Mouse (Mus musculus) MEL (cell line): ENCODE results near the gene Cd163. TPM values are rescaled to one million over a fixed set of nuclear protein-coding genes. Genes with fewer than 3 reads are reported as not detected.

Experiments used
- DNase-seq: peaks from one replicate; pipeline ENCODE4 v3.0.0; 2011; ENCODE audit warnings: low read depth, low spot score
- H3K27ac ChIP-seq: 2 replicates; pipeline ENCODE4 v1.5.1; 2012; ENCODE audit warnings: low read depth, mild to moderate bottlenecking, control low read depth, low read length, moderate library complexity; ENCODE audit not compliant: control insufficient read depth
- H3K27me3 ChIP-seq, 2 experiments: fragments of 150-350 bp in 1 of 2; sonication (generic) in 1 of 2; 2 replicates each; pipeline ENCODE4 v1.6.1; 2012; ENCODE audit warnings: low read length in 2 of 2, mild to moderate bottlenecking in 2 of 2, improper control_type of control experiment in 1 of 2, moderate library complexity in 1 of 2; ENCODE audit not compliant: insufficient read depth in 2 of 2, control insufficient read depth in 1 of 2
- H3K36me3 ChIP-seq, 2 experiments: 2 replicates each; pipeline ENCODE4 v1.6.1; 2012 to 2014; ENCODE audit warnings: low read length in 2 of 2, improper control_type of control experiment in 1 of 2, inconsistent platforms in 1 of 2, mild to moderate bottlenecking in 1 of 2; ENCODE audit not compliant: insufficient read depth in 2 of 2, control insufficient read depth in 1 of 2
- H3K4me1 ChIP-seq, 2 experiments: fragments of 150-350 bp in 1 of 2; sonication (generic) in 1 of 2; 2 replicates each; pipeline ENCODE4 v1.6.1; 2012; ENCODE audit warnings: low read length in 2 of 2, improper control_type of control experiment in 1 of 2, mild to moderate bottlenecking in 1 of 2; ENCODE audit not compliant: insufficient read depth in 2 of 2, control insufficient read depth in 1 of 2
- H3K4me3 ChIP-seq, 2 experiments: fragments of 150-350 bp in 1 of 2; sonication (generic) in 1 of 2; 2 replicates each; pipeline ENCODE4 v1.5.1; 2012; ENCODE audit warnings: low read depth in 2 of 2, low read length in 2 of 2, mild to moderate bottlenecking in 2 of 2, moderate library complexity in 2 of 2, control low read depth in 1 of 2, improper control_type of control experiment in 1 of 2; ENCODE audit not compliant: control insufficient read depth in 1 of 2, insufficient read depth in 1 of 2
- H3K79me2 ChIP-seq: 2 replicates; pipeline ENCODE4 v1.6.1; 2012; ENCODE audit warnings: mild to moderate bottlenecking, low read length, moderate library complexity; ENCODE audit not compliant: control insufficient read depth, poor library complexity, insufficient read depth
- H3K9ac ChIP-seq: 2 replicates; pipeline ENCODE4 v1.6.1; 2012; ENCODE audit warnings: low read depth, mild to moderate bottlenecking, control low read depth, low read length, moderate library complexity; ENCODE audit not compliant: control insufficient read depth, poor library complexity, severe bottlenecking
- H3K9me3 ChIP-seq: fragments of 150-350 bp; sonication (generic); replicated peaks from 2 replicates; pipeline ENCODE4 v1.6.1; 2012; ENCODE audit warnings: mild to moderate bottlenecking, low read length, improper control_type of control experiment, moderate library complexity; ENCODE audit not compliant: insufficient read depth
- CTCF ChIP-seq, 3 experiments: IDR thresholded peaks in 2 of 3; conservative IDR thresholded peaks in 1 of 3; 2 replicates each; pipeline ENCODE4 v1.5.1; 2011 to 2012; ENCODE audit warnings: low read length in 3 of 3, low read depth in 2 of 3, mild to moderate bottlenecking in 2 of 3, improper control_type of control experiment in 1 of 3, inconsistent platforms in 1 of 3, mixed read lengths in 1 of 3, moderate library complexity in 1 of 3; ENCODE audit not compliant: control insufficient read depth in 1 of 3, insufficient read depth in 1 of 3, poor library complexity in 1 of 3, severe bottlenecking in 1 of 3
- E2F4 ChIP-seq: IDR thresholded peaks from 2 replicates; pipeline ENCODE4 v1.6.1; 2011; ENCODE audit warnings: low read depth, low read length, improper control_type of control experiment, borderline replicate concordance
- ETS1 ChIP-seq: IDR thresholded peaks from 2 replicates; pipeline ENCODE4 v1.6.1; 2012; ENCODE audit warnings: low read depth, mild to moderate bottlenecking, inconsistent platforms, low read length, improper control_type of control experiment, moderate library complexity
- GATA1 ChIP-seq: IDR thresholded peaks from 2 replicates; pipeline ENCODE4 v1.6.1; 2011; ENCODE audit warnings: low read depth, low read length, improper control_type of control experiment
- KAT2A ChIP-seq: conservative IDR thresholded peaks from 2 replicates; pipeline ENCODE4 v1.6.1; 2012; ENCODE audit warnings: low read depth, low read length, improper control_type of control experiment, inconsistent platforms
- MAX ChIP-seq: IDR thresholded peaks from 2 replicates; pipeline ENCODE4 v1.6.1; 2011; ENCODE audit warnings: low read length, improper control_type of control experiment
- MEF2A ChIP-seq: IDR thresholded peaks from 2 replicates; pipeline ENCODE4 v1.6.1; 2014; ENCODE audit warnings: low read depth, mild to moderate bottlenecking, inconsistent platforms, low read length, improper control_type of control experiment; ENCODE audit not compliant: poor library complexity, insufficient replicate concordance, severe bottlenecking; ENCODE audit errors: extremely low read depth
- MXI1 ChIP-seq: IDR thresholded peaks from 2 replicates; pipeline ENCODE4 v1.6.1; 2011; ENCODE audit warnings: mild to moderate bottlenecking, low read depth, low read length, improper control_type of control experiment
- MYB ChIP-seq: IDR thresholded peaks from 2 replicates; pipeline ENCODE4 v1.6.1; 2011; ENCODE audit warnings: mild to moderate bottlenecking, low read depth, low read length, improper control_type of control experiment
- MYC ChIP-seq: IDR thresholded peaks from 2 replicates; pipeline ENCODE4 v1.6.1; 2011; ENCODE audit warnings: low read depth, mild to moderate bottlenecking, low read length, improper control_type of control experiment, moderate library complexity
- NRF1 ChIP-seq: IDR thresholded peaks from 2 replicates; pipeline ENCODE4 v1.6.1; 2014; ENCODE audit warnings: low read depth, mild to moderate bottlenecking, inconsistent platforms, low read length, improper control_type of control experiment, moderate library complexity; ENCODE audit not compliant: poor library complexity, insufficient read depth, severe bottlenecking
- POLR2AphosphoS5 ChIP-seq: IDR thresholded peaks from 2 replicates; pipeline ENCODE4 v1.6.1; 2012; ENCODE audit warnings: low read depth, borderline replicate concordance, mild to moderate bottlenecking, inconsistent platforms, low read length, moderate library complexity, mixed read lengths
- RAD21 ChIP-seq: IDR thresholded peaks from 2 replicates; pipeline ENCODE4 v1.6.1; 2011; ENCODE audit warnings: mild to moderate bottlenecking, low read depth, low read length, improper control_type of control experiment
- RCOR1 ChIP-seq: IDR thresholded peaks from 2 replicates; pipeline ENCODE4 v1.6.1; 2012; ENCODE audit warnings: low read depth, mild to moderate bottlenecking, inconsistent platforms, low read length, improper control_type of control experiment
- SIN3A ChIP-seq: IDR thresholded peaks from 2 replicates; pipeline ENCODE4 v1.6.1; 2012; ENCODE audit warnings: low read length, improper control_type of control experiment, inconsistent platforms
- SMC3 ChIP-seq: IDR thresholded peaks from 2 replicates; pipeline ENCODE4 v1.6.1; 2011; ENCODE audit warnings: low read depth, low read length, improper control_type of control experiment
- TAL1 ChIP-seq: IDR thresholded peaks from 2 replicates; pipeline ENCODE4 v1.6.1; 2012; ENCODE audit warnings: mild to moderate bottlenecking, inconsistent platforms, low read length, moderate library complexity, mixed read lengths
- TBP ChIP-seq: IDR thresholded peaks from 2 replicates; pipeline ENCODE4 v1.8.0; 2011; ENCODE audit warnings: low read depth, low read length, improper control_type of control experiment
- USF2 ChIP-seq, 2 experiments: IDR thresholded peaks; 2 replicates each; pipeline ENCODE4 v1.6.1; 2011 to 2012; ENCODE audit warnings: improper control_type of control experiment in 2 of 2, low read length in 2 of 2, borderline replicate concordance in 1 of 2, inconsistent platforms in 1 of 2, low read depth in 1 of 2, mild to moderate bottlenecking in 1 of 2; ENCODE audit not compliant: insufficient read depth in 1 of 2
- ZC3H11A ChIP-seq: IDR thresholded peaks from 2 replicates; pipeline ENCODE4 v1.6.1; 2012; ENCODE audit warnings: low read depth, mild to moderate bottlenecking, inconsistent platforms, low read length, improper control_type of control experiment
- ZKSCAN1 ChIP-seq: IDR thresholded peaks from 2 replicates; pipeline ENCODE4 v1.6.1; 2012; ENCODE audit warnings: low read depth, mild to moderate bottlenecking, inconsistent platforms, low read length, improper control_type of control experiment, moderate library complexity
- ZMIZ1 ChIP-seq: IDR thresholded peaks from 2 replicates; pipeline ENCODE4 v1.6.1; 2012; ENCODE audit warnings: low read depth, mild to moderate bottlenecking, inconsistent platforms, low read length, improper control_type of control experiment, moderate library complexity
- ZNF384 ChIP-seq: IDR thresholded peaks from 2 replicates; pipeline ENCODE4 v1.6.1; 2012; ENCODE audit warnings: low read depth, mild to moderate bottlenecking, inconsistent platforms, low read length, improper control_type of control experiment
- polyA plus RNA-seq, 2 experiments: library from polyadenylated mRNA; stranded (reverse) in 1 of 2; unstranded in 1 of 2; fragments of >175 nt in 1 of 2; fragments of >200 nt in 1 of 2; gene quantifications; 2 replicates each; pipeline versions ENCODE4 v1.2.1 to v1.2.4; 2012; ENCODE audit warnings: low replicate concordance in 2 of 2, low read depth in 1 of 2; ENCODE audit not compliant: insufficient read length in 2 of 2, insufficient read depth in 1 of 2, missing spikeins in 1 of 2
- total RNA-seq: library from RNA; depleted of rRNA; stranded (reverse); fragments of 300-350 nt; gene quantifications from 2 replicates; pipeline ENCODE4 v1.2.3, GENCODE M21; 2012

Gene Cd163
- total and polyA plus RNA-seq, 3 experiments = 0.58 to 0.81 TPM; not detected in 1

GRCm38 (mm10) chr6:124360549-124360948 is 56.1 kb downstream of the Cd163 start:
- Histone ChIP-seq H3K9me3 (no peaks in the 10 kb centered on the region), H3K4me1 (peaks cover 0 to 6% of the 10 kb centered on the region in 2 experiments; a peak in 1 of 4 replicates), H3K4me3 (no peak overlapping the region), H3K79me2 (no peaks in the 10 kb centered on the region), H3K27me3 (no peaks in the 10 kb centered on the region), H3K36me3 (peaks cover 0 to 2% of the 10 kb centered on the region in 2 experiments; a peak in 2 of 4 replicates), H3K9ac (no peak overlapping the region), H3K27ac (no peak overlapping the region)
- DNase-seq = no peak
- TF ChIP-seq E2F4 = no peak

GRCm38 (mm10) chr6:124364328-124364727 is 59.9 kb downstream of the Cd163 start:
- TF ChIP-seq GATA1 = no peak
- peak; percentile 5; the same call in 1 of the 2 replicates for TF ChIP-seq RAD21
- TF ChIP-seq CTCF (IDR thresholded peaks at IDR 0.05 in 2 of 3, conservative IDR thresholded peaks at IDR 0.05 in 1 of 3; ENCODE audit: control insufficient read depth in 1 of 3, insufficient read depth in 1 of 3, low read depth in 2 of 3, low read length in 3 of 3, poor library complexity in 1 of 3, severe bottlenecking in 1 of 3) = peak; percentile 19 to 27 (median 23); a peak in 2 of 6 replicates
- no peak for TF ChIP-seq TAL1
- Histone ChIP-seq H3K4me3 (peak overlapping the region in 1 of 2 experiments; percentile 37; a peak in 2 of 4 replicates), H3K36me3 (peaks cover 0 to 2% of the 10 kb centered on the region in 2 experiments; a peak in 2 of 4 replicates), H3K79me2 (no peaks in the 10 kb centered on the region), H3K9ac (no peak overlapping the region; the same call in 1 of the 2 replicates), H3K9me3 (no peaks in the 10 kb centered on the region), H3K4me1 (peaks cover 0 to 6% of the 10 kb centered on the region in 2 experiments; a peak in 1 of 4 replicates), H3K27ac (no peak overlapping the region), H3K27me3 (no peaks in the 10 kb centered on the region)
- peak; percentile 25 for DNase-seq

- peak; percentile 85 for DNase-seq
- no peak overlapping the region for H3K4me3 ChIP-seq
- peak overlapping the region; percentile 98 for H3K27ac ChIP-seq
- no peaks in the 10 kb centered on the region for H3K9me3 ChIP-seq
- H3K27me3 ChIP-seq = no peaks in the 10 kb centered on the region
- H3K9ac ChIP-seq = peak overlapping the region; percentile 49
- peaks cover 28 to 36% of the 10 kb centered on the region in 2 experiments for H3K4me1 ChIP-seq
- H3K36me3 ChIP-seq = peaks cover 0 to 46% of the 10 kb centered on the region in 2 experiments; a peak in 2 of 4 replicates
- H3K79me2 ChIP-seq = no peaks in the 10 kb centered on the region
- TF ChIP-seq KAT2A = no peak
- TF ChIP-seq SIN3A = peak; percentile 69
- TF ChIP-seq NRF1 = no peak
- TF ChIP-seq MYC = 0 out of 2 replicates have a peak, but pooled peaks have one; percentile 64
- TF ChIP-seq MYB = peak; percentile 66
- TF ChIP-seq TBP = peak; percentile 62
- peak; percentile 42 for TF ChIP-seq ETS1
- TF ChIP-seq ZNF384 = peak; percentile 78
- no peak for TF ChIP-seq SMC3
- peak; percentile 51; the same call in 1 of the 2 replicates for TF ChIP-seq MXI1
- TF ChIP-seq GATA1 = peak; percentile 37; the same call in 1 of the 2 replicates
- TF ChIP-seq ZC3H11A = no peak
- no peak for TF ChIP-seq USF2 (IDR thresholded peaks at IDR 0.05; ENCODE audit: borderline replicate concordance in 1 of 2, insufficient read depth in 1 of 2, low read depth in 1 of 2, low read length in 2 of 2)
- peak; percentile 68 for TF ChIP-seq MAX
- TF ChIP-seq POLR2AphosphoS5 = no peak
- TF ChIP-seq E2F4 = no peak
- TF ChIP-seq RCOR1 = peak; percentile 64; the same call in 1 of the 2 replicates
- TF ChIP-seq ZKSCAN1 = no peak
- TF ChIP-seq ZMIZ1 = no peak
- no peak for TF ChIP-seq CTCF (IDR thresholded peaks at IDR 0.05 in 2 of 3, conservative IDR thresholded peaks at IDR 0.05 in 1 of 3; ENCODE audit: control insufficient read depth in 1 of 3, insufficient read depth in 1 of 3, low read depth in 2 of 3, low read length in 3 of 3, poor library complexity in 1 of 3, severe bottlenecking in 1 of 3)
- TF ChIP-seq MEF2A = no peak
Observed at GRCm38 (mm10) chr6:124373584-124374206, 69.2 kb downstream of the Cd163 start.
